Mouse (Mus musculus): ENCODE data around the gene Ccr8. TPM values are rescaled to one million over a fixed set of nuclear protein-coding genes. Genes with fewer than 3 reads are reported as not detected.

The Ccr8 gene
- polyA plus RNA-seq, 1 experiment from 2014 or later = not detected

DNA sequence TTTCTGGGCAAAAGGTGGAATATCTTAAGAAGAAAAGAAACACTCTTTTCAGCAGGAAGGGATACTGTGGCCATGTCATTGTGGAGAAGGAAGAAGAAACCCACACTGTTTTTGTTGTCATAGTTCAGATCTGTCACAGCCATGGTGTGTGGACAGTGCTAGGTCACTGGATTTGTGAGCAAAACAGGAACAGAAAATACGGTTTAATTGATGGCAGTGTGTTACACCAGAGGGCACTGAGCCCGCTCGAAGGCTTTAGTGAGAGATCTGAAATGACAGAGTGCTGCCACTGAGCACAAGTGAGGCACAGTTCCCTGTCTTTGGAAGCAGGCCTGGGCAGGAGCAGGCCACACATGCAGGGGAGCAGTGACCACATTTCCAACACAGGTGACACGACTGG lies 26.3 kb downstream of the Ccr8 start:
- H3K4me3 ChIP-seq = no peak overlapping the region
- no peak for DNase-seq (ENCODE audit: extremely low spot score, low spot score)
- H3K36me3 ChIP-seq (replicated peaks) = peaks cover 62% of the 10 kb centered on the region
- H3K27me3 ChIP-seq (ENCODE audit: poor library complexity, severe bottlenecking) = no peaks in the 10 kb centered on the region
- 92% methylated on average over 4 of the region's 4 CpGs for WGBS
- H3K4me1 ChIP-seq = peaks cover 4% of the 10 kb centered on the region; the same call in 1 of the 2 replicates
- no peaks in the 10 kb centered on the region for H3K9me3 ChIP-seq
- no peak overlapping the region for H3K27ac ChIP-seq

DNA sequence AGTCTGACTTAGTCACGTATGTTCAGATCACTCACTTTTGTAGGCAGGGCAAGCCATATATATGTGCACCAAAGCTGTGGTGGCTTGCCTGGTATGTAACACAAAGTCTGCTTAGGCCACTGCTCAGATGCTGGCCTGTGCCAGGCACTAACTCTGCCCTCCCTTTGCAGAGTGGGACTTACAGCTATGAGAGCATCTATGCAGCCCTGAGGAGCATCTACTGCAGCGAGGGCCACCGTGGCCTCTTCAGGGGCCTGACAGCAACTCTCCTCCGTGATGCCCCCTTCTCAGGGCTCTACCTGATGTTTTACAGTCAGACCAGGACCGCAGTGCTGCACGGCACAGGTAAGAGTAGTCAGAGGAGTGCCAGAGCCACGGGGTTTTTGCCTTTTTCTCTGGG lies 28.6 kb downstream of the Ccr8 start:
- no peaks in the 10 kb centered on the region for H3K9me3 ChIP-seq

DNA sequence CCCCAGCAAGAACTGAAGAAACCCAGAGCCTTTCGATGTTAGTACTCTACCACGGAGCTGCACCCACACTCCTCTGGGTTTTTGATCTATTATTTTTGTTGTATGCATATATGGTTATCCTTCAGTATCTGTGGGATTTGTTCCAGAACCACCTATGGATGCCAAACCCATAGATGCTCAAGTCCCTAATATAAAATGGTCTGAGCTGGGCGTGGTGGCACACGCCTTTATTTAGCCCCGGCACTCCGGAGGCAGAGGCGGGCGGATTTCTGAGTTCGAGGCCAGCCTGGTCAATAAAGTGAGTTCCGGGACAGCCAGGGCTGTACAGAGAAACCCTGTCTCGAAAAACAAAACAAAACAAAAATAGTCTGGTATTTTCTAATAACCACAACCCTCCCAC lies 35.0 kb downstream of the Ccr8 start:
- Histone ChIP-seq H3K4me1 (peaks cover 19% of the 10 kb centered on the region), H3K9me3 (no peaks in the 10 kb centered on the region), H3K4me3 (peak overlapping the region; percentile 100), H3K27me3 (ENCODE audit: poor library complexity, severe bottlenecking) (no peaks in the 10 kb centered on the region), H3K36me3 (replicated peaks) (peaks cover 57% of the 10 kb centered on the region), H3K27ac (peak overlapping the region; percentile 100)
- no peak for DNase-seq (ENCODE audit: extremely low spot score, low spot score)
- WGBS = 75% methylated on average over 11 of the region's 11 CpGs

More for the DNA sequence above, 28.6 kb downstream of the Ccr8 start:
- Histone ChIP-seq H3K36me3 (replicated peaks) (peaks cover 75% of the 10 kb centered on the region), H3K27ac (no peak overlapping the region), H3K27me3 (ENCODE audit: poor library complexity, severe bottlenecking) (no peaks in the 10 kb centered on the region), H3K4me3 (no peak overlapping the region), H3K4me1 (no peaks in the 10 kb centered on the region)
- WGBS = 94% methylated on average over 7 of the region's 7 CpGs
- DNase-seq (ENCODE audit: extremely low spot score, low spot score) = no peak

DNA sequence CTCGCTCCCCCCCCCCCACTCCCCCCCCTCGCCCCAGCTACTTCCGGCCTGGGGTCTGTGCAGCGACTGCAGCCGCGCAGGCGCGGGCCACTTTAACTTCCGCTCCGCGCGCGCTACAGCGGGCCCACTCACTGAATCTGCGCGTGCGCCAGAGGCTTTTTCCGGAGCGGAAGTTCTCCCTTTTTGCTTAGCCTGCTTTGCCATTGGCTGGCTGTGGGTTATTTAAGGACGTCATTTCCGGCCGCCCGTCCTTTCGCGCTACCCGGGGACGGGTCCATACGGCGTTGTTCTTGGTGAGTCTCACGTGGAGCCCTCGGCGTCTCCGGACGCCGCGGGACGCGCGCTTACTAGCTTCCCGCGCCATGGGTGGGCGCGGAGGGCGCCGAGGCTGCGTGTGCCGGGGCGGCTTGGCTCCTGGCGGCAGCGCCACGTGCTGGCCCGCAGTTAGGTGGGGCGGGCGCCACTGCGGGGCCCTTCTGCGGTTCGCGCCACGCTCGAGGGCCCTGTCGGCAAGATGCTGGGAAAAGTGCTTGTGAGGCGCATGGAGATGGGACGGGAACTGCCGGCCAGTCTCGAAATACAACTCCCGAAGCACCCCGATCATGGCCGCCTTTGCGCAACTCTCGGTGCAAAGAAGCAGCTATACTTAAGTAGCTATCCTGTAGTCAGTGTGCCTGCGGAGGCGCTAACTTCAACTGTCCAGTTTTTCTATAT lies 35.8 kb downstream of the Ccr8 start, which contains the start of gene Rpsa:
TSS of gene Rpsa (plus strand) at position 152 of the 714 bp plus-strand sequence.
- Histone ChIP-seq H3K27me3 (ENCODE audit: poor library complexity, severe bottlenecking) (no peaks in the 10 kb centered on the region), H3K4me1 (peaks cover 19% of the 10 kb centered on the region), H3K27ac (peak within 1 kb of the TSS; percentile 100), H3K36me3 (replicated peaks) (peaks cover 60% of the 10 kb centered on the region), H3K4me3 (peak within 1 kb of the TSS; percentile 100), H3K9me3 (no peaks in the 10 kb centered on the region)
- DNase-seq (ENCODE audit: extremely low spot score, low spot score) = peak; percentile 99
- under 1% methylated on average over 72 of the region's 72 CpGs for WGBS

DNA sequence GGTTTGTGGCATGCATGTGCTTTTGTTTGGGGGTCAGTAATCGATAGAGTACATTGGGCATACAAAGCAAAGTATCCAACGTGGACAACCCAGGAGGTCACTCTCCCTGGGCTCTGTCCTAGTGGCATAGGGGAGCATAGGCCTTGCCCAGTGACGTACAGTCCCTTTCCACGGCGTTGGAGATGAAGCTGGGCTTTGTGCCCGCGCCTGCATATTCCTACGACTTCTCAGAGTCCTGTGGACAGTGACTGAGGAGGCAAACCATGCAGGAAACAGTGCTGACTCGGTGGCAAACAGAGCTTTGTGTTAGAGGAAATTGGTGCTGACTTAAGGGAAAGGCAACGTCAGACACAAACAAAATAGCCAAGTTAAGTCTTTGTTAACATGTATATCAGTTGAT lies 37.4 kb downstream of the Ccr8 start:
- Histone ChIP-seq H3K9me3 (no peaks in the 10 kb centered on the region), H3K36me3 (replicated peaks) (peaks cover 50% of the 10 kb centered on the region), H3K27me3 (ENCODE audit: poor library complexity, severe bottlenecking) (no peaks in the 10 kb centered on the region), H3K27ac (peak overlapping the region; percentile 100), H3K4me1 (peaks cover 19% of the 10 kb centered on the region), H3K4me3 (peak overlapping the region; percentile 100)
- DNase-seq (ENCODE audit: extremely low spot score, low spot score) = no peak
- WGBS = 79% methylated on average over 10 of the region's 10 CpGs

DNA sequence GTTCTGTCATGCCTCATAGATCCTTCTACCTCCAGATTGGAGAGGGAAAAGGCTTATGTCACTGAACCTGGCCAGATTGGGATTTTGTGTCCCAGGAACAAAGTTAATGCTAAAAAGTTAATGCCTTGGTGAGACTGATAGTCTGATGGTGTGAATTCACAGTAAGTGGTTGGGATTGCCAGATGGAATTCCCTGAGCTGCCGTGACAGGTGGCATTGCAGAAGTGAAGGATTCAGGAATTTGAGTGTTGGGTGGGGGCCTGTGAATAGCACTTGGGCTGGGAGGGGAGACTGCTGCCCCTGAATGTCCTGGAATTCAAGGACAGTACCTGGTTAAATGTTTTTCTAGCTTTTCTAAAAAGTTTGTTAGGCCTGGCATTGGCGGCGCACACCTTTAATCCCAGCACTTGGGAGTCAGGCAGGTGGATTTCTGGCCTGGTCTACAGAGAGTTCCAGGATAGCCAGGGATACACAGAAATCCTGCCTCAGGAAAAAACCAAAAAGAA lies 39.9 kb downstream of the Ccr8 start:
- DNase-seq (ENCODE audit: extremely low spot score, low spot score) = no peak
- 87% methylated on average over 3 of the region's 3 CpGs for WGBS
- peaks cover 47% of the 10 kb centered on the region for H3K36me3 ChIP-seq (replicated peaks)

DNA sequence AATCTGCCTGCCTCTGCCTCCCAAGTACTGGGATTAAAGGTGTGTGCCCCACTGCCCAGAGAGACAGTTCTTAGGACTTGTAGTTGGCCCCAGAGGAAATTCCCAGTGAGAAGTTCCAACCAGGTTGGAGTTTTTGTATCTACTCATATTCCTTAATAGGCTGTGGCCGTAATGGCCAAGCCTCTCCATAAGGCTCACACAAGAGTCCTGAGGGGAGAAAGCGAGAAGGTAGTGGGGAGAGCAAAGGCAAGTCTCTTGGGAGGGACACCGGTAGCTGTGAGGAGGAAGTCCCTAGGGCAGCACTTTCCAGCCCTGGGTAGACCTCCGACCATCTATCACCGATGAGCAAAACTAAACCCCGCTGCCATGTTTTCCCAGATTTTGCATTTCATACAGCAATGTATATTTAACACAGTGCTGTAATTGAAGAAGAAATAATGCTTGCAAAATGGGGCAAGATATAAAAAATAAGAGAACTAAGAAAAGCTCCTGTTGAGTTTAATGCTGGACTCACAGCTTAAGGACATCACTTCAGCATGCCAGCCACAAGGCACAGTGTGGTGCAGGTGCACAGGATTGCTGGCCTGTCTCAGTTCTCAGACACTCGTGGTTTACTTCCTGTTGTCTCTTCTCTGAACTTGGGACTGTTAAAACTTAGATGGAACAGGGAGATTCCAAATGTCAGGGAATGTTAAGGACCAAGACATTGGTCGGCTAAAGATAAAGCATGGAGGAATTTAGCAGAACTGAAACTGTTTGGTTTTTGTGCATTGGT lies 41.3 kb downstream of the Ccr8 start:
- Histone ChIP-seq H3K27me3 (ENCODE audit: poor library complexity, severe bottlenecking) (no peaks in the 10 kb centered on the region), H3K9me3 (no peaks in the 10 kb centered on the region), H3K4me1 (peaks cover 16% of the 10 kb centered on the region), H3K36me3 (replicated peaks) (peaks cover 47% of the 10 kb centered on the region), H3K27ac (no peak overlapping the region), H3K4me3 (no peak overlapping the region)
- 39% methylated on average over 8 of the region's 8 CpGs for WGBS
- DNase-seq (ENCODE audit: extremely low spot score, low spot score) = peak; percentile 40

More for the DNA sequence above, 39.9 kb downstream of the Ccr8 start:
- Histone ChIP-seq H3K27ac (no peak overlapping the region), H3K4me3 (no peak overlapping the region), H3K4me1 (peaks cover 18% of the 10 kb centered on the region), H3K9me3 (no peaks in the 10 kb centered on the region), H3K27me3 (ENCODE audit: poor library complexity, severe bottlenecking) (no peaks in the 10 kb centered on the region)

DNA sequence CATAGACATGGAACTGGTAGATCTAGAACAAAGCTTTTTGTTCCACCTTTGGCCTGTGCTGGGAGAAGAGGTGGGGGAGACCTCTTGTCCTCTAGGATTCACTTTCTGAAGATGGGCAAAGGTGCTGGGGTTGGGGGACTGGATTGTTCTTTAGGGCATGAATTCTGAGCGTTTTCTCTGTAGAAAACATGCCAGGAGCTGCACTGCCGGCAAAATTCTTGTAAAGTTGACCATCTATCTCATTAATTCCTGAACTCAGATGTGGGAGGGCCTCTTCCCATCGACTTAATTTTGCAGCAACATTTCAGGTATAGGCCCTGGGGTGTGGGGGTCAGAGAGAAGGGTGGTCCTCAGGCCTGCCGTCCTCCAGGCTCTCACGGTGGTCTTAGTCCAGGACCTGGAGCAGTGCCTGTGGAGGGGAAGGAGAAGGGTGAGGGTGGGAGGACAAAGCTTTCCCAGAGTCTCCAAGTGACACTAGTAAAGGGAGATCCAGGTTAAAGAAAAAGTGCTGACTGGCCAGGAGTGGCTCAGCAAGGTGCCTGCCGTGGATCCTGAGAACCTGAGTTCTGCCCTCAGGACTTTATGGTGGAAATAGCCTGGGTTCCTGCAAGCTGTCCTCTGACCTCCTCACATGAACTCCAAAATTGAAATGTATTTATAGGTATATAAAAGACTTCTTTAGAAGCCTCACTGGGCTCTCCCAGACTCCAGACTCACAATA lies 42.0 kb downstream of the Ccr8 start:
- no peak for DNase-seq (ENCODE audit: extremely low spot score, low spot score)
- H3K36me3 ChIP-seq (replicated peaks) = peaks cover 42% of the 10 kb centered on the region
- H3K9me3 ChIP-seq = no peaks in the 10 kb centered on the region
- no peak overlapping the region for H3K4me3 ChIP-seq
- H3K4me1 ChIP-seq = peaks cover 10% of the 10 kb centered on the region
- WGBS = 60% methylated on average over 6 of the region's 6 CpGs
- no peak overlapping the region for H3K27ac ChIP-seq
- no peaks in the 10 kb centered on the region for H3K27me3 ChIP-seq (ENCODE audit: poor library complexity, severe bottlenecking)

DNA sequence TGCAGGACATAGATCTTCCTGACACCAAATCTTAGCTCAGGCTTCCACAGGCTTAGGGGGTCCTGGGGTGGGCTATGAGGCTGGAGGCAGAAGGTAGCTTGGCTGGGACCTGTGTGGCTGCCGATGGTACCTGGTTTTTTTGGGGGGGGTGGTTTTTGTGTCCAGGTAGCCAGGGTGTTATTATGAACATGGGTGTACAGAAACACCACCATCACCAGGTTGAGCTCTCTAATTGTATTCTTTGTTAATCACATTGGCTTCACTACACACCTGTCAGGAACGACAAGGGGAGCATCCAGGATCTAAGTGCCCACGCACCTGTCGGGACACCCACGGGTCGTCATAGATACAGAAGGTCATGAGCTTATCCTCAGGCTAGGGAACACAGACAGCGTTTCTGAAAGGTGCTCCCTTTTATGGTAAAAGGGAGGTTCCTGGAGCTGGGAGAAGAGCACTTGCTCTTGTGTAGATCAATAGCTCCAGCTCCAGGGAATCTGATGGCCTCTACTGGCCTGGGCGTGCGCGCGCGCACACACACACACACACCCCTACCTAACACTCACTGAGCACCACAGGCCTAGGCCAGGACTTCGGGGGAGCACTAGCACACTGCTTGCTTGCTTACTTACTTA lies 42.7 kb downstream of the Ccr8 start:
- Histone ChIP-seq H3K27ac (no peak overlapping the region), H3K27me3 (ENCODE audit: poor library complexity, severe bottlenecking) (no peaks in the 10 kb centered on the region), H3K36me3 (replicated peaks) (peaks cover 34% of the 10 kb centered on the region), H3K4me3 (no peak overlapping the region), H3K9me3 (no peaks in the 10 kb centered on the region), H3K4me1 (peaks cover 3% of the 10 kb centered on the region)
- WGBS = 90% methylated on average over 13 of the region's 13 CpGs
- no peak for DNase-seq (ENCODE audit: extremely low spot score, low spot score)

DNA sequence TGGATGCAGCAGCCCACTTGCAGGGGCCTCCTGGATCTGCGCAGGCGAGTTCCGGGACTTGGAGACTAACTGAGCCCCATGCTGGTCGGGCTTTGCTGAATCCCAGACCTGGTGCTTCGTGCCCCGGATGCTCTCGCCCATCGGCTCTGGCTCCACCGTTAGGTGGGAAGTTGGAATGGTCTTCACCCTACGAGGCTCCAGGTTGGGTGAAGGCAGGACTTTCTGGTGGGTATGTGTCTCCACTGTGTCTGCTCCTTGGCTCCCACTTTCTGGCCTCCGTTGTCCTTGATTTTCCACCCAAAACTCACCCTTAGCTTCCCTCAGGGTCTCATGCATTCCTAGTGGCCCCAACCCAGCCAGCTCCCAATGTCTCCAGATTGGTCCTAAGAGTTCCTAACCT lies 43.5 kb downstream of the Ccr8 start:
- H3K4me1 ChIP-seq = no peaks in the 10 kb centered on the region
- H3K4me3 ChIP-seq = no peak overlapping the region
- 90% methylated on average over 11 of the region's 11 CpGs for WGBS
- H3K9me3 ChIP-seq = no peaks in the 10 kb centered on the region
- no peak for DNase-seq (ENCODE audit: extremely low spot score, low spot score)
- no peaks in the 10 kb centered on the region for H3K27me3 ChIP-seq (ENCODE audit: poor library complexity, severe bottlenecking)
- peaks cover 26% of the 10 kb centered on the region for H3K36me3 ChIP-seq (replicated peaks)
- H3K27ac ChIP-seq = no peak overlapping the region

DNA sequence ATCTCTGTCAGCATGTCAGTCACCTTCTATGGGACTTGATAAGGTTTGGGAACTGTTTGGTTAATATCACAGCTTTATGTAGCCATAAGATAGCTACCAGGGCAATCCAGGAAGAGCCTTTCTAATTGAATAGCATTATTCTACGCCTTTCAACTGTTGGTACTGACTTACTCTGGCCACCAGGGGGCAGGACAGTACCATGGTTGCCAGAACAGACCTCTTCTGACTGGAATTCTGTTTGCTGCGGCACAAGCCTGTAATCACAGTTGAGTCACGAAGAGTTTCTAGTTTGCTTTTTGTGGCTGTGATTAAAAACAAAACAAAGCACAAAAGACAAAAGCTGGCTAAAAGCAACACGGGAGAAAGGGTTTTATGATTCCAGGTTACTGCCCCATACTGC lies 48.7 kb downstream of the Ccr8 start:
- Histone ChIP-seq H3K27me3 (ENCODE audit: poor library complexity, severe bottlenecking) (0 out of 2 replicates have a peak, but pooled peaks cover 5% of the 10 kb centered on the region), H3K4me1 (no peaks in the 10 kb centered on the region), H3K9me3 (no peaks in the 10 kb centered on the region), H3K4me3 (no peak overlapping the region), H3K27ac (no peak overlapping the region), H3K36me3 (replicated peaks) (no peaks in the 10 kb centered on the region)
- WGBS = 20% methylated on average over 4 of the region's 4 CpGs
- peak; percentile 69 for DNase-seq (ENCODE audit: extremely low spot score, low spot score)

DNA sequence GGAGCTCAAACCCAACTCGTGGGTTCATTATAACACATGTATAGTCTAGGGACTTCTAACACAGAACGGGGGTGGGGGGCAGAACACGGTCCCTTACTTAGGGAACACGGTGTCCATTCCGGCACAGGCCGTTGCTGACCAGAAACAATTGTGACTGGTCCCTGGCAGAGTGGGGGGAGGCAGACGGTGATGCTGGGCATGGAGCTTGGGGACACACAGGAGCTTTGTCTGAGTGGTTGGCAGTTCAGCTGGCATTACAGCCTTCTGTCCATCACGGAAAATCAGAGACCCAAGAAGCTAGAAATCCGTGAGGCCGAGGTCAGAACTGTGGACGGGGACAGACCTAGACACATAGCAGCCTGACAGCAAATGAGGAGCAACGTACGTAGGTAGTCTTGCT lies 52.6 kb downstream of the Ccr8 start:
- H3K9me3 ChIP-seq = no peaks in the 10 kb centered on the region
- no peaks in the 10 kb centered on the region for H3K36me3 ChIP-seq (replicated peaks)
- H3K4me3 ChIP-seq = no peak overlapping the region
- DNase-seq (ENCODE audit: extremely low spot score, low spot score) = no peak
- H3K27me3 ChIP-seq (ENCODE audit: poor library complexity, severe bottlenecking) = 0 out of 2 replicates have a peak, but pooled peaks cover 5% of the 10 kb centered on the region
- H3K4me1 ChIP-seq = peaks cover 7% of the 10 kb centered on the region
- H3K27ac ChIP-seq = no peak overlapping the region
- 87% methylated on average over 13 of the region's 13 CpGs for WGBS
